Mouse (Mus musculus) embryo, embryonic 10.5 days (tissue): ENCODE data around the gene Tcl1.
"Not testable (repeated sequence)": the region's sequence is repeated elsewhere in the genome, so short reads cannot be mapped to it uniquely, and the experiment has no call there.

ENCODE experiments used
- DNase-seq: peaks from one replicate; pipeline ENCODE4 v3.0.0-alpha.2; 2015; ENCODE audit warnings: low spot score

The Tcl1 gene

GRCm38 (mm10) chr12:105222601-105223319, at the start of gene Tcl1:
Gene Tcl1, minus strand, starts transcription at chr12:105222793.
- no peak for DNase-seq

- no peak for DNase-seq
These were observed 48.7 kb upstream of the Tcl1 start for GRCm38 (mm10) chr12:105271016-105271965.

- DNase-seq = no peak
These were observed 44.5 kb upstream of the Tcl1 start for GRCm38 (mm10) chr12:105267076-105267475.

GRCm38 (mm10) chr12:105266096-105266495, 43.5 kb upstream of the Tcl1 start:
- DNase-seq = peak; percentile 86

GRCm38 (mm10) chr12:105259221-105259620, 36.6 kb upstream of the Tcl1 start:
- DNase-seq = no peak

GRCm38 (mm10) chr12:105258787-105259186, 36.2 kb upstream of the Tcl1 start:
- peak; percentile 78 for DNase-seq

GRCm38 (mm10) chr12:105253796-105254195, 31.2 kb upstream of the Tcl1 start:
- no peak for DNase-seq

- peak; percentile 56 for DNase-seq
These were observed 26.2 kb upstream of the Tcl1 start for GRCm38 (mm10) chr12:105248763-105249233.

- no peak for DNase-seq
These were observed 16.5 kb upstream of the Tcl1 start for GRCm38 (mm10) chr12:105239060-105239459.

- no peak for DNase-seq
These were observed 12.5 kb upstream of the Tcl1 start for GRCm38 (mm10) chr12:105235091-105235490.

- DNase-seq = no peak
These were observed 11.8 kb upstream of the Tcl1 start for GRCm38 (mm10) chr12:105234362-105234761.

- no peak for DNase-seq
These were observed 2.2 kb upstream of the Tcl1 start for GRCm38 (mm10) chr12:105224621-105225320.

GRCm38 (mm10) chr12:105217101-105217760, 5.4 kb downstream of the Tcl1 start:
- no peak for DNase-seq

- DNase-seq = no peak
These were observed 13.4 kb downstream of the Tcl1 start for GRCm38 (mm10) chr12:105209231-105209630.

GRCm38 (mm10) chr12:105208441-105208840, 14.2 kb downstream of the Tcl1 start:
- no peak for DNase-seq

GRCm38 (mm10) chr12:105207071-105207470, 15.5 kb downstream of the Tcl1 start:
- no peak for DNase-seq

GRCm38 (mm10) chr12:105201657-105202056, 20.9 kb downstream of the Tcl1 start, which contains the start of gene Tcl1b4:
Gene Tcl1b4, plus strand, starts transcription at chr12:105201957.
- DNase-seq = not testable (repeated sequence)

- DNase-seq = peak; percentile 28
These were observed 22.7 kb downstream of the Tcl1 start for GRCm38 (mm10) chr12:105199684-105200497.

- not testable (repeated sequence) for DNase-seq
These were observed 31.9 kb downstream of the Tcl1 start, which contains the start of gene Tcl1b3 for GRCm38 (mm10) chr12:105190743-105191142. Gene Tcl1b3, plus strand, starts transcription at chr12:105191043.

- DNase-seq = not testable (repeated sequence)
These were observed 33.6 kb downstream of the Tcl1 start for GRCm38 (mm10) chr12:105188980-105189379.
